Mouse (Mus musculus): Measurements from ENCODE around the gene Hdgfl2.

DNA sequence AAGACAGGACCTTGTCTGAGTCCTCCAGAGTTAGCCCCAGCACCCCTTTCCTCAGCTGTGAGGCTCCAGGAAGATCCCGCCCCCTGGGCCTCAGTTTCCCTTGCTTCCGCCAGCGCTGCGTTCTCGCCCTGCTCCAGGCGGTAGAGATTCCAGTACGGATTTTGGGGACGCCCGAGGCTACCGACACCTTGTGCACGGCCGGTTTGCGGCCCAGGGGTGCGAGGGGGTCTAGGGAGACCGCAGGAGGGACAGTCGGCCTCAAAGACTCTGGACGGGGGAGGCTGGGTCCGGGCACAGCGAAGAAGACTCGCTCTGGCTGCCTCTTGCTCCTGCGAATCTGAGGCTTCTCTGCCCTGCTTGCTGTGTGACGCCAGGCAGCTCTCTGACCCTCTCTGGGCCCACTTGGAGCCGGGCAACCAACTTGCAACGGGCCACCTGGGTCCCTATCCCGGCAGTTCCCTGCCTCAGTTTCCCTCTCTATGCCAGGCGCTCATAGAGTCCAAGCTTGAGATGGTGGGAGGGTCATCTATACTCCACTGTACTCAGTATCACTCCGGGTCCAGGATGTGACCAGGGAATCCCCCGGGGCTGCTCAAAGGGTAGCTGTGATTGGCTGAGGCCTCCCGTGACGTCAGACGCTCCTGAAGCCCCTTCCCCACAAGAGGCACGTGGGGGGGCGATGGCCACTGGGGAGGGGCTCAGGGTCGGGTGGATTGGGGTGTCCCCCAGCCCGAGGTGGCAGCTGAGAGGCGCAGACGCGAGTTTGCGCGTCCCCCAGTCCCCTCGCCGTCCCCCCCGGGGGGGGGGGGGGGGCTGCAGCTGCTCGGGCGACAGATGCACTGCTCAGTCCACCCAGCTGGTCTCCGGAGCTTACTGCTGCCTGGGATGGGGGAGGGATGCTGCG is 62.5 kb downstream of the Hdgfl2 start:
- TF ChIP-seq POLR2A (IDR thresholded peaks at IDR 0.05; ENCODE audit: control insufficient read depth, extremely low read depth, insufficient read depth, low read length, poor library complexity), result no peak
- no peak for TF ChIP-seq CTCF (IDR thresholded peaks at IDR 0.05; ENCODE audit: borderline replicate concordance, control insufficient read depth, extremely low read depth, insufficient read depth, low read length, poor library complexity)

Data from thymus, adult 2 months (tissue).